Mouse (Mus musculus): ENCODE data around the gene Dok7. TPM values are rescaled to one million over a fixed set of nuclear protein-coding genes. Genes with fewer than 3 reads are reported as not detected.
A peak's percentile ranks its signal among the peaks of the same experiment; 100 is the strongest.

The Dok7 gene
- polyA plus RNA-seq, 1 experiment, result not detected

- no peak overlapping the region for H3K4me3 ChIP-seq (ENCODE audit: insufficient read depth, low read length)
- H3K27ac ChIP-seq (ENCODE audit: insufficient read depth, low read length), result no peak overlapping the region
- no peak for TF ChIP-seq POLR2A (IDR thresholded peaks at IDR 0.05; ENCODE audit: low read depth, low read length)
- TF ChIP-seq CTCF (IDR thresholded peaks at IDR 0.05; ENCODE audit: borderline replicate concordance, insufficient read depth, low read length), result no peak
- no peaks in the 10 kb centered on the region for H3K4me1 ChIP-seq (ENCODE audit: control insufficient read depth, insufficient read depth, low read length)
Measured at GRCm38 (mm10) chr5:35076369-35076768, 19.8 kb downstream of the Dok7 start.

GRCm38 (mm10) chr5:35079101-35079500 lies 22.5 kb downstream of the Dok7 start:
- no peak overlapping the region for H3K27ac ChIP-seq (ENCODE audit: insufficient read depth, low read length)
- H3K4me3 ChIP-seq (ENCODE audit: insufficient read depth, low read length), result no peak overlapping the region
- TF ChIP-seq POLR2A (IDR thresholded peaks at IDR 0.05; ENCODE audit: low read depth, low read length) (no peak), CTCF (IDR thresholded peaks at IDR 0.05; ENCODE audit: borderline replicate concordance, insufficient read depth, low read length) (no peak)
- H3K4me1 ChIP-seq (ENCODE audit: control insufficient read depth, insufficient read depth, low read length), result no peaks in the 10 kb centered on the region

- TF ChIP-seq CTCF (IDR thresholded peaks at IDR 0.05; ENCODE audit: borderline replicate concordance, insufficient read depth, low read length) (no peak), POLR2A (IDR thresholded peaks at IDR 0.05; ENCODE audit: low read depth, low read length) (no peak)
- H3K4me3 ChIP-seq (ENCODE audit: insufficient read depth, low read length), result no peak overlapping the region
Measured at GRCm38 (mm10) chr5:35084913-35085312, 28.3 kb downstream of the Dok7 start.

GRCm38 (mm10) chr5:35088785-35089613 lies 32.4 kb downstream of the Dok7 start:
- no peaks in the 10 kb centered on the region for H3K4me1 ChIP-seq (ENCODE audit: control insufficient read depth, insufficient read depth, low read length)
- no peak for TF ChIP-seq POLR2A (IDR thresholded peaks at IDR 0.05; ENCODE audit: low read depth, low read length)
- TF ChIP-seq CTCF (IDR thresholded peaks at IDR 0.05; ENCODE audit: borderline replicate concordance, insufficient read depth, low read length), result peak; percentile 83; the same call in 1 of the 2 replicates
- no peak overlapping the region for H3K4me3 ChIP-seq (ENCODE audit: insufficient read depth, low read length)
- no peak overlapping the region for H3K27ac ChIP-seq (ENCODE audit: insufficient read depth, low read length)

More at GRCm38 (mm10) chr5:35084913-35085312, 28.3 kb downstream of the Dok7 start:
- Histone ChIP-seq H3K27ac (ENCODE audit: insufficient read depth, low read length) (no peak overlapping the region), H3K4me1 (ENCODE audit: control insufficient read depth, insufficient read depth, low read length) (no peaks in the 10 kb centered on the region)

- H3K4me3 ChIP-seq (ENCODE audit: insufficient read depth, low read length), result no peak overlapping the region
Measured at GRCm38 (mm10) chr5:35089614-35089963, 33.0 kb downstream of the Dok7 start.

GRCm38 (mm10) chr5:35091636-35092035 lies 35.1 kb downstream of the Dok7 start:
- Histone ChIP-seq H3K4me3 (ENCODE audit: insufficient read depth, low read length) (no peak overlapping the region), H3K4me1 (ENCODE audit: control insufficient read depth, insufficient read depth, low read length) (no peaks in the 10 kb centered on the region), H3K27ac (ENCODE audit: insufficient read depth, low read length) (no peak overlapping the region)
- no peak for TF ChIP-seq POLR2A (IDR thresholded peaks at IDR 0.05; ENCODE audit: low read depth, low read length)
- no peak for TF ChIP-seq CTCF (IDR thresholded peaks at IDR 0.05; ENCODE audit: borderline replicate concordance, insufficient read depth, low read length)

More at GRCm38 (mm10) chr5:35089614-35089963, 33.0 kb downstream of the Dok7 start:
- TF ChIP-seq POLR2A (IDR thresholded peaks at IDR 0.05; ENCODE audit: low read depth, low read length), result no peak
- TF ChIP-seq CTCF (IDR thresholded peaks at IDR 0.05; ENCODE audit: borderline replicate concordance, insufficient read depth, low read length), result no peak
- Histone ChIP-seq H3K27ac (ENCODE audit: insufficient read depth, low read length) (no peak overlapping the region), H3K4me1 (ENCODE audit: control insufficient read depth, insufficient read depth, low read length) (no peaks in the 10 kb centered on the region)

GRCm38 (mm10) chr5:35103086-35103485 lies 46.5 kb downstream of the Dok7 start:
- Histone ChIP-seq H3K4me3 (ENCODE audit: insufficient read depth, low read length) (no peak overlapping the region), H3K27ac (ENCODE audit: insufficient read depth, low read length) (no peak overlapping the region), H3K4me1 (ENCODE audit: control insufficient read depth, insufficient read depth, low read length) (no peaks in the 10 kb centered on the region)
- TF ChIP-seq CTCF (IDR thresholded peaks at IDR 0.05; ENCODE audit: borderline replicate concordance, insufficient read depth, low read length), result no peak
- no peak for TF ChIP-seq POLR2A (IDR thresholded peaks at IDR 0.05; ENCODE audit: low read depth, low read length)

- H3K4me1 ChIP-seq (ENCODE audit: control insufficient read depth, insufficient read depth, low read length), result no peaks in the 10 kb centered on the region
- H3K27ac ChIP-seq (ENCODE audit: insufficient read depth, low read length), result no peak overlapping the region
- no peak overlapping the region for H3K4me3 ChIP-seq (ENCODE audit: insufficient read depth, low read length)
- TF ChIP-seq CTCF (IDR thresholded peaks at IDR 0.05; ENCODE audit: borderline replicate concordance, insufficient read depth, low read length) (no peak), POLR2A (IDR thresholded peaks at IDR 0.05; ENCODE audit: low read depth, low read length) (no peak)
Measured at GRCm38 (mm10) chr5:35103528-35103927, 47.0 kb downstream of the Dok7 start.

- Histone ChIP-seq H3K27ac (ENCODE audit: insufficient read depth, low read length) (no peak overlapping the region), H3K4me1 (ENCODE audit: control insufficient read depth, insufficient read depth, low read length) (no peaks in the 10 kb centered on the region), H3K4me3 (ENCODE audit: insufficient read depth, low read length) (peak overlapping the region; percentile 96)
- no peak for TF ChIP-seq CTCF (IDR thresholded peaks at IDR 0.05; ENCODE audit: borderline replicate concordance, insufficient read depth, low read length)
- TF ChIP-seq POLR2A (IDR thresholded peaks at IDR 0.05; ENCODE audit: low read depth, low read length), result no peak
Measured at GRCm38 (mm10) chr5:35104183-35104959, 47.8 kb downstream of the Dok7 start.
